Mouse (Mus musculus): ENCODE measurements around the gene Nr1d1. TPM values are rescaled to one million over a fixed set of nuclear protein-coding genes. Genes with fewer than 3 reads are reported as not detected.
A peak's percentile ranks its signal among the peaks of the same experiment; 100 is the strongest.

Gene Nr1d1
- polyA plus RNA-seq, 1 experiment from 2014 or later = 2.5 TPM

- WGBS = 84% methylated on average over 8 of the region's 8 CpGs
- Histone ChIP-seq H3K4me2 (ENCODE audit: low read length) (no peak overlapping the region), H3K27me3 (replicated peaks; ENCODE audit: control insufficient read depth, insufficient read depth, low read length) (no peaks in the 10 kb centered on the region), H3K9me3 (ENCODE audit: control insufficient read depth, low read length) (no peaks in the 10 kb centered on the region), H3K36me3 (ENCODE audit: control insufficient read depth, insufficient read depth, low read length) (peaks cover 69% of the 10 kb centered on the region), H3K9ac (ENCODE audit: low read length) (no peak overlapping the region), H3K4me1 (replicated peaks; ENCODE audit: control insufficient read depth, insufficient read depth, low read length) (peaks cover 34% of the 10 kb centered on the region), H3K27ac (ENCODE audit: low read depth) (no peak overlapping the region), H3K4me3 (ENCODE audit: low read depth, low read length) (no peak overlapping the region)
- DNase-seq (ENCODE audit: low spot score) (no peak), ATAC-seq (replicated peaks; ENCODE audit: low FRiP score, low TSS enrichment, low read depth) (no peak)
Observed at GRCm38 (mm10) chr11:98763502-98763861, 11.7 kb downstream of the Nr1d1 start.

DNA sequence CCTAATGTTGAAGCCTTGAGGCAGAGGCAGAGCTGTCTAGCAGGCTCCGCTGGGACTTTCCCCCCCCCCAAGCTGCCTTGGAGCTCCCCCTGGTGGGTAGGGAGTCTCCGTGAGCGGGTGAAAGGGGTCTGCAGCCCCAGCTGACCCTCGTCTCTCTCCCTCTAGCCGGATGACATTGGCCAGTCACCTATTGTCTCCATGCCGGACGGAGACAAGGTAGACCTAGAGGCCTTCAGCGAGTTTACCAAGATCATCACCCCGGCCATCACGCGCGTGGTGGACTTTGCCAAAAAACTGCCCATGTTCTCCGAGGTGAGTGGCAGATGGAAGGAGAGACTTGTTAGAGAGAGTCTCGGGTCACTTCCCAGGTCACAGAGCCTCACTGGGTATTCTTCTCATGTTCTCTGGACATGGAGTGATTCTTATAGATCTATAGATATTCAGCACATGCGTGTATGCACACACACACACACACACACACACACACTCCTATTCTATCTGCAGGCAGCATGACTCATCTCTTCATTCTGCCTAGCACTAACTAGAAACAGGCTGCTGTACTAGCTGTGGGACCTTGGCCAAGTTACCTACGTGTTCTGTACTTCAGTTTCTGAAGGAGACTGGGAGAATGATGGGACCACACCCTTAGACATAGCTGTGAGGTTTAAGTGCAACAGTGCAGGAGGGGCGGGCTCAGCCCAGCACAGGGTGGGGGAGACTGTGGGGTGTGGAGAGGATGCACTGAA lies 12.2 kb downstream of the Nr1d1 start:
- no peak for DNase-seq (ENCODE audit: low spot score)
- Histone ChIP-seq H3K36me3 (ENCODE audit: control insufficient read depth, insufficient read depth, low read length) (peaks cover 72% of the 10 kb centered on the region), H3K4me2 (ENCODE audit: low read length) (no peak overlapping the region), H3K9ac (ENCODE audit: low read length) (no peak overlapping the region), H3K9me3 (ENCODE audit: control insufficient read depth, low read length) (no peaks in the 10 kb centered on the region), H3K4me3 (ENCODE audit: low read depth, low read length) (no peak overlapping the region), H3K4me1 (replicated peaks; ENCODE audit: control insufficient read depth, insufficient read depth, low read length) (peaks cover 28% of the 10 kb centered on the region), H3K27ac (ENCODE audit: low read depth) (no peak overlapping the region), H3K27me3 (replicated peaks; ENCODE audit: control insufficient read depth, insufficient read depth, low read length) (no peaks in the 10 kb centered on the region)
- 65% methylated on average over 17 of the region's 17 CpGs for WGBS
- no peak for ATAC-seq (replicated peaks; ENCODE audit: low FRiP score, low TSS enrichment, low read depth)

GRCm38 (mm10) chr11:98761939-98762338 lies 13.2 kb downstream of the Nr1d1 start:
- no peak for ATAC-seq (replicated peaks; ENCODE audit: low FRiP score, low TSS enrichment, low read depth)
- Histone ChIP-seq H3K4me3 (ENCODE audit: low read depth, low read length) (no peak overlapping the region), H3K27me3 (replicated peaks; ENCODE audit: control insufficient read depth, insufficient read depth, low read length) (no peaks in the 10 kb centered on the region), H3K27ac (ENCODE audit: low read depth) (no peak overlapping the region), H3K4me1 (replicated peaks; ENCODE audit: control insufficient read depth, insufficient read depth, low read length) (peaks cover 19% of the 10 kb centered on the region), H3K9ac (ENCODE audit: low read length) (no peak overlapping the region), H3K36me3 (ENCODE audit: control insufficient read depth, insufficient read depth, low read length) (peaks cover 80% of the 10 kb centered on the region), H3K4me2 (ENCODE audit: low read length) (no peak overlapping the region), H3K9me3 (ENCODE audit: control insufficient read depth, low read length) (no peaks in the 10 kb centered on the region)
- no peak for DNase-seq (ENCODE audit: low spot score)
- 88% methylated on average over 4 of the region's 4 CpGs for WGBS

GRCm38 (mm10) chr11:98756711-98757110 lies 18.4 kb downstream of the Nr1d1 start:
- 83% methylated on average over 12 of the region's 12 CpGs for WGBS
- Histone ChIP-seq H3K9ac (ENCODE audit: low read length) (no peak overlapping the region), H3K27me3 (replicated peaks; ENCODE audit: control insufficient read depth, insufficient read depth, low read length) (no peaks in the 10 kb centered on the region), H3K4me1 (replicated peaks; ENCODE audit: control insufficient read depth, insufficient read depth, low read length) (peaks cover 36% of the 10 kb centered on the region), H3K36me3 (ENCODE audit: control insufficient read depth, insufficient read depth, low read length) (peaks cover 68% of the 10 kb centered on the region), H3K9me3 (ENCODE audit: control insufficient read depth, low read length) (no peaks in the 10 kb centered on the region), H3K4me3 (ENCODE audit: low read depth, low read length) (no peak overlapping the region), H3K27ac (ENCODE audit: low read depth) (no peak overlapping the region), H3K4me2 (ENCODE audit: low read length) (no peak overlapping the region)
- no peak for ATAC-seq (replicated peaks; ENCODE audit: low FRiP score, low TSS enrichment, low read depth)
- no peak for DNase-seq (ENCODE audit: low spot score)

DNA sequence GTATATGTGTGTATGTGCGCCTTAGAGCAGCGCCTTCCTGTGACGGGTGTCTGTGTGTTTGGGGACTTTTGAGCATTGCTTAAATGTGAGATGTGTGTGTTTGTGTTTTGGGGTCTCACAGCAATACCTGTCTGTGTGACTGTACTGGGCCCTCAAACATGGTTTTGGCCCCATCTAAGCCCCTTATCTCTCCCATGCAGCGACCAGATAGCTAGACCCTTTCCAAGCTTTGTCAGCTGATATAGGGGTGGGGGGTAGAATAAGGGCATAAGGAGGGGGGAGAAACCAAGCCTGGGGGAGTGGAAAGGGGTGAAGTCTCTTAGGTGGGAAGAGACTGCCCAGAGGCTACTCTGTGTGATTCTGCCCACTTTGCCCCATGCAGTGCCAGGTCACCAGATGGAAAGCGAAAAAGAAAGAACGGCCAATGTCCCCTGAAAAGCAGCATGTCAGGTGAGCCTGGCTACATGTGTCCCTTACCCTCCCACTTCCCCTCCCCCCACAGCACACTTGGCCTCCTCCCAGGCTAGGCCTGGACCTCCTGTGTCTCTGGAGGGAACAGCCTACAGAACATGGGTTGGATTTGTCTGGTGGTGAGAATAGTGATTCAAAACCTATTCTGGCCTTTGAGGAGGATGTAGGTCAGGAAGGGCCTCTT lies 19.3 kb downstream of the Nr1d1 start:
- no peaks in the 10 kb centered on the region for H3K27me3 ChIP-seq (replicated peaks; ENCODE audit: control insufficient read depth, insufficient read depth, low read length)
- no peak overlapping the region for H3K4me3 ChIP-seq (ENCODE audit: low read depth, low read length)
- no peak overlapping the region for H3K4me2 ChIP-seq (ENCODE audit: low read length)
- H3K9me3 ChIP-seq (ENCODE audit: control insufficient read depth, low read length) = no peaks in the 10 kb centered on the region
- DNase-seq (ENCODE audit: low spot score) (no peak), ATAC-seq (replicated peaks; ENCODE audit: low FRiP score, low TSS enrichment, low read depth) (no peak)
- no peak overlapping the region for H3K9ac ChIP-seq (ENCODE audit: low read length)
- no peak overlapping the region for H3K27ac ChIP-seq (ENCODE audit: low read depth)
- H3K36me3 ChIP-seq (ENCODE audit: control insufficient read depth, insufficient read depth, low read length) = peaks cover 59% of the 10 kb centered on the region
- 91% methylated on average over 6 of the region's 6 CpGs for WGBS
- peaks cover 45% of the 10 kb centered on the region for H3K4me1 ChIP-seq (replicated peaks; ENCODE audit: control insufficient read depth, insufficient read depth, low read length)

DNA sequence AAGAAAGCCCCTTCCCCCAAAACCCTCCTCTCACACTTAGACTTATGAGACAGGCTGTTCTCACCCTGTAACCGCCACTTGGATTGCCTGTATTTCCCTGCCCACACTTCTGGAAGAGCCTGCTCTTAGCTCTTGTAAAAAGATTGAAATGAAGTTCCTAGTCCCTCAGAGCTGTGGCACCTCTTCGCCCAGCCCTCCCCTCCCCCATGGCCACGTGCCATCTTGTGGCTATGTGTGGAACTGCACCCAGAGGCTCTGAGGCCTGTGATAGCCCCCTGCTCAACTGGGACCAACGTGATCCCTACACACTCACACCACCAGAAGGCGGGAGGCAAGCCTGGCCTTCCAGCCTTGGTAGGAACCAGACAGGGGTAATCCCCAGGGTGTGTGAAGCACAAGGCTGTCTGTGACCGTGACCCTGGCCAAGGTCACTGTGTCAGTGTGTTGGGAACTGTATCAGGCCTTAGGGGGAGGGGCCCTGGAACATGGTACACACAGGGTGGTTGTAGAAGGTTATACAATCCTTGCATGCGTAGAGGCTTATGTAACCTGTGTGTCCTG lies 20.4 kb downstream of the Nr1d1 start:
- WGBS = 21% methylated on average over 7 of the region's 7 CpGs
- H3K27ac ChIP-seq (ENCODE audit: low read depth) = peak overlapping the region; percentile 54; the same call in 1 of the 2 replicates
- H3K36me3 ChIP-seq (ENCODE audit: control insufficient read depth, insufficient read depth, low read length) = peaks cover 47% of the 10 kb centered on the region
- no peak overlapping the region for H3K4me2 ChIP-seq (ENCODE audit: low read length)
- DNase-seq (ENCODE audit: low spot score) (peak; percentile 90), ATAC-seq (replicated peaks; ENCODE audit: low FRiP score, low TSS enrichment, low read depth) (0 out of 2 replicates have a peak, but pooled peaks have one; percentile 13)
- H3K27me3 ChIP-seq (replicated peaks; ENCODE audit: control insufficient read depth, insufficient read depth, low read length) = no peaks in the 10 kb centered on the region
- peaks cover 56% of the 10 kb centered on the region for H3K4me1 ChIP-seq (replicated peaks; ENCODE audit: control insufficient read depth, insufficient read depth, low read length)
- no peak overlapping the region for H3K4me3 ChIP-seq (ENCODE audit: low read depth, low read length)
- no peak overlapping the region for H3K9ac ChIP-seq (ENCODE audit: low read length)
- no peaks in the 10 kb centered on the region for H3K9me3 ChIP-seq (ENCODE audit: control insufficient read depth, low read length)

DNA sequence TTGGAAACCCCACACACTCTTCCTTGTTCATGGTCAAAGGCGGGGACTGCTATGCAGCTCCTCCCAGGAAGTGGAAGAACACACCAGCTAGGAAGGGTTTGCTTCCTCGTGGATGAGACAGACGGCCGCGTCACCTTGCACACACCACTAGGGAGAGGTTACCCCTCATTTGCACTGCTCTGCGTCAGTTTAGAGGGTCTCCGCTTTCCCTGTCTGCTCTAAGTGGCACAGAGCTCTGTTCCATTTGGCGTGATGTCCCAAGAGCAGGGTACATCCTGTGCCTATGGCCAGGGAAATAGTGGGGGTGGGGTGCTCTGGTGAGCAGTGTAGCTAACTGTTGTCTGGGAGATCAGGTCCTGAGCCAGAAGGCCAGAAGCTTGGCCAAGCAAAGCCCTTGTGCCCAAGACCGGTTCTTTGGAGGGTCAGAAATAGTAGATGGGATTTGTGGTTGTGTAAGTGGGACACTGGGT lies 20.9 kb downstream of the Nr1d1 start:
- ATAC-seq (replicated peaks; ENCODE audit: low FRiP score, low TSS enrichment, low read depth) (no peak), DNase-seq (ENCODE audit: low spot score) (no peak)
- Histone ChIP-seq H3K9ac (ENCODE audit: low read length) (no peak overlapping the region), H3K9me3 (ENCODE audit: control insufficient read depth, low read length) (no peaks in the 10 kb centered on the region), H3K4me3 (ENCODE audit: low read depth, low read length) (no peak overlapping the region), H3K4me1 (replicated peaks; ENCODE audit: control insufficient read depth, insufficient read depth, low read length) (peaks cover 62% of the 10 kb centered on the region), H3K36me3 (ENCODE audit: control insufficient read depth, insufficient read depth, low read length) (peaks cover 44% of the 10 kb centered on the region), H3K4me2 (ENCODE audit: low read length) (no peak overlapping the region), H3K27me3 (replicated peaks; ENCODE audit: control insufficient read depth, insufficient read depth, low read length) (no peaks in the 10 kb centered on the region), H3K27ac (ENCODE audit: low read depth) (peak overlapping the region; percentile 54; the same call in 1 of the 2 replicates)
- WGBS = 64% methylated on average over 9 of the region's 9 CpGs

DNA sequence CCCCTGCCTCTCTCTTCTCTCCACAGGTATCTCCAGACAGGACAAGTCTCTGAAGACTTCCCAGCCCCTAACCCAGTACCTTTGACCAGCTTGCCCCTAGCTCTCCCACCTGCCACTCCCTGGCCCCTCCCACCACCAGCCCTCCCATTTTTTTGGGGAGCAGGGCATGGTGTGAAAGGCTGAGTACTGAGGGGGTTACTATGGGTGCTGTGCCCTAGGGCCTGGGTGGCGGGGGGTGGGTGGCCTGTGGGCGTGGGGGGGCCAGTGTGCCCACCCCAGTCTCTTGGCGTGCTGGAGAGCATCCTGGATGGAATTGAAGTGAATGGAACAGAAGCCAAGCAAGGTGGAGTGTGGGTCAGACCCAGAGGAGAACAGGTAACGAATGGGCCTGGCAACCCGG lies 21.9 kb downstream of the Nr1d1 start:
- no peak overlapping the region for H3K4me2 ChIP-seq (ENCODE audit: low read length)

More for the DNA sequence above, 21.9 kb downstream of the Nr1d1 start:
- DNase-seq (ENCODE audit: low spot score) (no peak), ATAC-seq (replicated peaks; ENCODE audit: low FRiP score, low TSS enrichment, low read depth) (no peak)
- Histone ChIP-seq H3K4me3 (ENCODE audit: low read depth, low read length) (no peak overlapping the region), H3K36me3 (ENCODE audit: control insufficient read depth, insufficient read depth, low read length) (peaks cover 37% of the 10 kb centered on the region), H3K27ac (ENCODE audit: low read depth) (no peak overlapping the region), H3K9me3 (ENCODE audit: control insufficient read depth, low read length) (no peaks in the 10 kb centered on the region), H3K4me1 (replicated peaks; ENCODE audit: control insufficient read depth, insufficient read depth, low read length) (peaks cover 71% of the 10 kb centered on the region), H3K9ac (ENCODE audit: low read length) (no peak overlapping the region), H3K27me3 (replicated peaks; ENCODE audit: control insufficient read depth, insufficient read depth, low read length) (no peaks in the 10 kb centered on the region)
- 94% methylated on average over 5 of the region's 5 CpGs for WGBS
